Mouse (Mus musculus) v-Abl transformed pro-B cells (cell line): Measurements from ENCODE around the gene Vcam1.

Experiments
- in situ Hi-C, 2 experiments: fragments of 400-800 bp; cut with MboI; formaldehyde crosslinking; loops; one replicate each; pipeline ENCODE4 v1.15.1; 2025; ENCODE audit not compliant: unreplicated experiment in 2 of 2

Gene Vcam1

DNA sequence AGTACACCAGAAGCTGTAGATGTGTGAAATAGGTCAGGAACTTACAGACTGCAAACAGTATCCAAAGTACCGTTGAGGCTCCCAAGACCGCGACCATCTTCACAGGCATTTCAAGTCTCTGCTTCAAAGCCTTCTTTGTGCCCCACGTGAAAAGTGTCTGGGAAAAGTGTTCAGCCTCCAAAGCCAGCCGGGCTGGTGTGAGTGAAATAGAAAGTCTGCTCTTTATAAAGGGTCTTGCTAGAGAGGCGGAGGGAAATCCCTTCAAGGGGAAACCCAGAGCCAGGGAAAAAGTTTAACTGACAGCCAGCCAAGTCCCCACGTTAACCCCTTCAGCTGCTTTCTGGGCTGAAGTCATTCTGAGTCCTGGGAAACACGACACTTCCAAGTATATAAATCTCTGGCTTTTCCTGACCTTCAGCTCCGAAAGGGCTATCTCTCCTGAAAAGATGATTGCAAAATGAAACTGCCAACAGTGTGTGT lies at the start of gene Vcam1:
TSS of gene Vcam1 (minus strand) at position 430 of the 480 bp plus-strand sequence.
- in situ Hi-C loops, result no loop called here

DNA sequence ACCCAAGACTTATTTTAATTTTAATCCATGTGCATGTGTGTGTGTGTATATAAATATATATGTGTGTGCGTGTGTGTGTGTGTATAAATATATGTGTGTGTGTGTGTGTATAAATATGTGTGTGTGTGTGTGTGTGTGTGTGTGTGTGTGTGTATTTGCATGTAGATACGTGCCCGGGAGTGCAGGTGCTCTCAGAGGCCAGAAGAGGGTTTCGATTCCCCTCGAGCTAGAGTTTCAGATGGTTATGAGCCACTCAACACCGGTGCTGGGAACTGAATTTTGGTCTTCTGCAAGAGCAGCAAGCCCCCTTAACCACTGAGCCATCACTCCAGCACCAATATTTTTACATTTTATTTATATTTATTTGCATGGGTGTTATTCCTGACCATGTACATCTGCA lies 45.6 kb upstream of the Vcam1 start:
- in situ Hi-C loops, result no loop called here

DNA sequence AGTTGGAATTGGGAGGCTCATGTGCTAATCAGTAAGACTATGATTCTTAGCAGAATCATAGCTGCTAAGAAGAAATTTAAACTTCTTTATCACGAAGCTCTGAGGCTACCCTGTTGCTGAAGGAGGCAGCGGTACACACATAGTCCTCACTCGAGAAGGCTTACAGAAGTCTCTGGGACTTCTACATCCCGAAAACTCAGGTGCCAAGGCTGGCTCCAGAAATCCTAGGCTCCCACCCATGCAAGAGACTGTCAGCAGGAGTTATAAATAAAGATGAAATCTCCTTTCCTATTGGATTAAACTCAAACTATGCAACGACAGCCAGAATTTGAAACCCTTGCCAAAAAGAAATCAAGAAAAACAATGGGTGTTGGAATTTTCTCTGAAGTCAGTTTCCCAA lies 42.0 kb upstream of the Vcam1 start:
- in situ Hi-C loops, result no loop called here

DNA sequence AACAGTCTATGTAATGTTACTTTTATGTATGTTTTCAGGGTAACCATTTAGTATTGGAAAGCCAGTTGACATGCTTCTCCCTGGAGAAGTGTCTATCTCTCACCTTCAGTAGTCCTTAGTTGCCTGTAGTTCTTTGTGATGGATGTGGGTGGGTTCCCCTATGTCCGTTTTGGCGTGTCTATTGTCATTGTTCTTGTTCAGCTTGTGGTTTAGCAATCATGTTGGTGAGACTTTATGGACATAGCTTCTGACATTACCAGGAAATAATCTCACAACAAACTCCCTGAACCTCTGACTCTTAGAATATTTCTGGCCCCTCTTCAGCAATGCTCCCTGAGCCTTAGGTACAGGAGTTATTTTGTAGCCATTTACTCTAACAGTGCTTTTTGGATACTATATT lies 38.6 kb upstream of the Vcam1 start:
- in situ Hi-C loops, result no loop called here

DNA sequence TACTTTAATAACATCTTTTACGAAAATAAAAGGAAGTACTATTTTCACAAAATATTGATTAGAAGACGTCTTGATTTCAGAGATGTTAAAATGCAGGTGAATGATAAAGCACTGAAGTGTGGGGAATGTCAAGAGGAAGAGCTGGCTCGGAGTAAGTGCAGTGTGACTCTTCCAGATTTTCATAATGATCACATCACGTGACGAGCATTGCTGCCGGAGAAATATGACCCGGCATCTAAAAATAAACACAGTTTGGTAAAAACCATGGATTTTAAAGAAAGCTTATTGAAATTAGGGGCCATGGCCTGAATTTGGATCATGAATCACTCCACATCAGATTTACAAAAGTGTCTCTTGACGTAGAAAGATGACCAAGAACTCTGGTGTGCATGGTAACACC lies 36.8 kb upstream of the Vcam1 start:
- in situ Hi-C loops, result no loop called here

DNA sequence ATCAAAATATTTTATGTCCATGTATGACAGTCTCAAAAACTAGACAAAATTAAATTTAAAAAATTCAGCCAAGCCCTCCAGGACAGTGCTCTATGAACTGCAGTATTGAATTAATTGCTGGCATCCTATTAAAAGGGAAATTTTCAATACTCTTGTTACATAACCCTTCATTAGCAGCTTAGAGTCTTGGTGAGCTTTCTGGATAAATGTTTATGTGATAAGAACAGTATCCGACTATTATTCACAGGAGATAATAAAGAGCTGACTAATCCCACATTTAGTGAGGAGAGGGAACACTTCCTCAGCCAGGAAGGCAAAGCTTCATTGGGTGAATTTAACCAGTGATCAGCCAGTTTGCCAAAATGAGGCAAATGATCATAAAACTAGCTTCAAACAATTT lies 35.5 kb upstream of the Vcam1 start:
- in situ Hi-C loops, result no loop called here

DNA sequence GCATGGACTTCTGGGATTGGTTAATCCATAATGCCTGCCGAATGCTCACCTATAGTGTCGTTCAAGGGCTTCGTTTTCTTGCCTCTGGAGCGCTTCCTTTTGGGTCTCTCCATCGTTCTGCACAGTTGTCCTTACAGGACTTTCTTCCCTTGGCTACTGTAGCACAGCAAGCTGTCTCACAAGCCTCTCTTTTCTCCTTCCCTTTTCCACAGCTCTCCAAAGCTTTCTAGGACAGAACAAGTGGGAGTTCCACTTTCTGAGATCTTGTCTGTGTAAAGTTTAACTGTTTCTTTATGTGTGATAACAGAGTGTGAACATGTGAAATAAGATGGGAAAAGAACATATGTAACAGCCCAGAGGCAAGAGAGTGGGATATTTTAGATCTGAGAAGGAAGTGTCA lies 34.0 kb upstream of the Vcam1 start:
- in situ Hi-C loops, result no loop called here

DNA sequence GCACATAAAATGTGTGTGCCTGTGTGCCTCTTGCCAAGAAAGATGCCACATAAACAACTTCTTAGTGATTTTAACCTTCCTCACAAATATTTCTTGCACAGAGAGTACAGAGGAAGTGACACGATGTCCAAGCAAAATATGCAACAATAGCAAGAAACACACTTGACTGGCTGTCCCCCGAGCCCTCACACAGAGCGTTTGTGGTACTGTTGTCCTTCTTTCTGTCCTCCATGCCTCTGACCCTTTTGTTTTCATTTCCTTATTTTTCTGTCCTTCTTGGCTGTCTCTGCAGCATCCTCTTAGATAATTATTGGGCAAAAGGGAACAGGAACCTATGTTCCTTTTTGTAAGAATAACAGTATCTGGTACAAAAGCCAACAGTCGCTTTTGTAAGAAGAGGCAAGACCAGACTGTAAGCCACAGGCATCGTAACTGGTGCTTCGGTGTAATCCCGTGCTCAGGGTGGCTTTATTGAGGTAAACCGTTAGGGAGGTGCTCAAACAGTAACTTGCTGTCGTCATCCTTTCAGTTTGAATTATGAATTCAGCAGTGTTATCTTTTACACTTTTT lies 32.7 kb upstream of the Vcam1 start:
- in situ Hi-C loops, result no loop called here

DNA sequence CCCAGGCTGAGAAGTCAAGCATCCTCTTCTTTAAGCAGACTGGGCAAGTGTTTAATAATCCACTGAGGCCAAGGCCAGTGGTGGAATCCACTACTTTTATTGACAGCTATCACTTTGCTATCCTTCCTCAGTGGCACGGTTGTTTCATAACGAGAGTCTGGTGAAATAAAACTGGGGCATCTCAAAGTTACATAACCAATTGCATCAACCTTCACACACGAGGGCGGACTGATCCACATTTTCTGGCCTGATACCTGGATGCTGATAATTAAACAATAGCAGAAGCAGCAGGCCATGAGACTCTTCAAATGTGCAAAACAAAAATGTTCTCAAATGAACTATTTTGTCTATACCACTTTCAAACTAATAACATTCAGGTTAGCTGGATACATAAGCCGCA lies 29.9 kb upstream of the Vcam1 start:
- in situ Hi-C loops, result no loop called here

DNA sequence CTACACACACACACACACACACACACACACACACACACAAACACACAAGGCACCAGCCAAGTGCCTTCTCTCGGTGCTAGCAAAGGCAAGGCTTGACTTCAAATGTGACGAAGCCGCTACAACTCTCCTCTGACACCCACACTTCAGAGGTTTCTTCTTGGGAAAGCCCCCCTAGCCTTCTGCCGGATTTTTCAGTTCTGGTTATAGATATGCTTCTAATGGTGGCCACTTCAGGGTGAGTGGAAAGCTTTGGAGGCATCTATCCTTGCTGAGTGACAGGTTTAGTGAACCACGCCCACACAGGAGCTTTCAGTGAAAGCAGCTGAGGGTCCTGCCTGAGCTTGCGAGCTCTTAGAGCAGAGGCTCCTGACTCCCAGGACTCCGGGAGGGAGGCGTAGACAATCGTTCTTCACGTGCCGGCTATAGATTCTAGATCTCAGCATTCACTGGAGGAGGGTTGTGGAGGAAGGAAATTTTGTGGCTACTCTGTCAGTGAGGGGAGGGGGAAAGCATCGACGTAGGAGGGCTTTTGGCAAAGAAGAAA lies 28.0 kb upstream of the Vcam1 start:
- in situ Hi-C loops, result no loop called here

DNA sequence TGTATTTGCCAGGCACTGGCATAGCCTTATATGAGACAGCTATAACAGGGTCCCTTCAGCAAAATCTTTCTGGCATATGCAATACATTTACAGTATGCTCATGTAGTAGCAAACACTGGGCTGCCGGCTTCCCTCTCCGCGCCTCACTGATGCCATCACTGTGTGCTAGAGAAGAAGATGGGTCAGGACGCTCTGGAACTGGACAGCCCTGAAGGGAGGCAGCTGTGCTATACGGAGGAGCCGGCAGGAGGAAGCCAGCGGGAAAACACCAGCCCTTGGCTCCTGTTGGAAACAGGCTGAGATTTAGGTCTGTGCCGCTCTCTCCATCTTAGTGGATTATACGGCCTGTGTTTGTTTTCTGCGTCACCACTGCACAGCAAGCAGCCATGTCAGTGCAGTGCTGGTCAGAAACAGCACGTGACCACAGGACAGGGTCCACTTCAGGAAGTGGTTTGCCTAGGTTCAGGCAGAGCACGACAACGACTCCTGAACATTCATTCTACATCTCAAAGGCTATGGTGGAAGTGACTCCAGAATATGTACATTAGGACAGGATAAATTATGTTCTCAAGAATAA lies 20.7 kb upstream of the Vcam1 start:
- in situ Hi-C loops, result no loop called here

DNA sequence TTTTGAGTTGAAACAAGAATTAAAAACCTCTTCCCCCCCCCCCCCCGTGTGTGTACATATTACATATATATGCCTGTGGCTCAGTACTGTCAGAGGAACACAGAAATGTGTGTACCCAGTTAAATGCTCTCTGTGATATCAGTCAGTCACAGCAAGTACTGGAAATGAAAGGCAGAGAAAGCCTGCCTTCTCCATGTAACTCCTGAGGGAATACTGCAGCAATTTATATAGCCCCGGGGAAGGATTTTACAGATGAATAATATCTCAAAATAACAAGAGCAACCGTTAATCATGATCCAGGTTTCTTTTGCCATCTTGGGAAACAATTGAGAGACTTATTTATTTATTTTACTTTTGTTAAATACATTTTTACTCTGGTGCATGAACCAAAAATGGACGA lies 19.6 kb upstream of the Vcam1 start:
- in situ Hi-C loops, result no loop called here

DNA sequence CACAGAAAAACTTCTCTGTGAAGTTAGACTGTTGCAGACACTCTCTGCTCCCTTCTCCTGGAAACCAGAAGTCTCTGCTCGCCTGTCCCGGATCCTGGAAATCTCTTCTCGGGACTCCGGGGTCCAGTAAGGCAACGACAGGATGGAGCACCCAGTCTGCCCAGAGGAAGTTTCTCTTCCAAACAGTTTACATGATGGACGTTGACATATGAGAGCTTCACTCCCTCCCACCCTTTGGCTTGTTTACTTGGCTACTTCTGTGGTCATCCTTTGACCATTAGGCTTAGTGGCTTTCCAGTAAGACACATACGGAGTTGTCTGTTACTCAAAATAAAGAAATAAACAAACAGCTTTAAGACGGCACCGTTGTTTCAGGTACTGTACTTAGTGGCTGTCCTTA lies 19.2 kb upstream of the Vcam1 start:
- in situ Hi-C loops, result no loop called here

DNA sequence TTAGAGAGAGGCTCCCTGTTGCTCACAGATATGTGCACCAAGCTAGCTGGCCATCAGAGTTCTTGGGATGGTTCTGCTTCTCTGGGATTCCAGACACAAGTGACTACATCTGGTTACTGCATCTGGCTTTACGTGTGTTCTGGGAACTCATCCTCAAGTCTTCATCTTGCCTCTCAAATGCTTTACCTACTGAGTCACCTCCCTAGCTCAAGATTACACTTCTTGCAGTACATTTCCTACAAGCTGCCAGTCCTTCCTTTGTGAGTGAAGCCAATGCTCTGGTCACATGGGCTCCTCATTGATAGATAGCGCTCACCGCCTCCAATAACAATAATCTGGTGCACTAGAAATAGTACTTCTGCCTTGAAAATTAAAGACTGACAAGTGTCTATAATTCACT lies 11.7 kb upstream of the Vcam1 start:
- in situ Hi-C loops, result no loop called here

DNA sequence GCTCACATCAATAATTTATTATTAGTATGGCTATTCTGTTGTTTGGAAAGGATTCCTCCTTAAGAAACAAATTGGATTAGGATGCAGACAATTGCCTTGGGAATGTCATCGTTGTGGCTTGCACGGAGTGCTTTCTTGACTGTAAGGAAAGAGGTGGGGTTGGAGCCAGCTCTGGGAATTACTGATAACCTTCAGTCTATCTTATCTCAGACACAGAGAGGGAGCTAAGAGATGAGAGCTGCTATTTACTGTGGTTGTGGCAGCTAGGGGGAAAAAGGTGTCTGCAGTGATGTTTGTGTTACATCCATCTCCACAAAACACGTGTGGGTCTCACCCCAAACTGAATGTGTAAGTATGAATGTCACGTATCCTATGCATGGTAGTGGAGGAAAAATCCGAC lies 9.5 kb upstream of the Vcam1 start:
- in situ Hi-C loops, result no loop called here

DNA sequence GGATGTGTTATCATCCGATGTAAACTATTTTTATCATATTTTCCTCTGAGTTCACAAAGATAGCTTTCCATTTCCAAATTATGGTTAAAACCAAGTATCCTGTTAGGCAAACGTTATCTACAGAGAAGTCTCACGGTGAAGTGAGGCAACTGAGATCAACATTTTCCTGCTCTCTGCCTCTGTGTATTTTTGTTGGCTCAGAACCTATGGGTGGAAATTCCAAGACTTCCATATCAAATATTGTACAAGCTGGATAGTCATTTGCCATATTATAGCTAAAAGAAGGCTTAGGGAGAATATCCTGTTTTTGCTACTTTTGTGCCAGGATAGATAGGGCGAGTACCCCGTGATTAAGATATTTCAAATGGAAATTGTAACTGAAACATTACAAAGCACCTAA lies 8.6 kb upstream of the Vcam1 start:
- in situ Hi-C loops, result no loop called here

DNA sequence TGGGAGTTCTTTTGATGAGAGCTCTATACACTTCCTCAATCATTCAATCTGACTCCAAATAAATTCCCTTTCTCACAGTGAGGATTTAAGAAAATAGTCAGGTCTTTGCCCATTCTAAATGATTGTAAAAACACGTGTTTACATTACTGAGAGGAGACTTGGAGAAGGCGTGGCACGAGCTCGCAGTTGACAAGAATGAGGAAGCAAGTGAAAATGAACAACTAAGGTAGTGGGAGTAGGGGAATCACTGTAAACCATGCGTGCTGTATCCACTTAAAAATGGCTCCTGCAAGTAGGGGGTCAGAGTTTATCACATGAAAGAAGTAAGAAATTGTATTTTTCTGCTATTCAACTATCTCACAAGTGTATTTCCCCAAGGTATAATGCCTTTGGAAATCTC lies 3.9 kb upstream of the Vcam1 start:
- in situ Hi-C loops, result no loop called here

DNA sequence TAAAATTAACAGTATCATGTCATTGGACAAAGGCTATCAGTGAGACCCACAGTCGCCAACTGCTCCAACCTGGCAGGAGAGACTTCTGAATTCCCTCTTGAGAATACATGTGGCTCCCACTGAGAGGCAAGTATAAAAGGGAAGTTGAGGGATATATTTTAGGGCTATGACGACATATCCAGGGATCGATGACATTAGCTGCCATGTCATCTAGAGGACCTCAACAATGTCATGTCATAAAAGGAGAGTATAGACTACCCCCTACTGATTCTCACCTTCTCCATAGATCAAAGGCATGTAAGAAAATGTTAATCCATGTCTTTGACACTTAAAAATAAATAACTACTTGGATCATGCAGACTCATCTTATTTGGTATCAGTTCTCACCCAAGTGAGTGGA lies 1.2 kb upstream of the Vcam1 start:
- in situ Hi-C loops, result no loop called here

DNA sequence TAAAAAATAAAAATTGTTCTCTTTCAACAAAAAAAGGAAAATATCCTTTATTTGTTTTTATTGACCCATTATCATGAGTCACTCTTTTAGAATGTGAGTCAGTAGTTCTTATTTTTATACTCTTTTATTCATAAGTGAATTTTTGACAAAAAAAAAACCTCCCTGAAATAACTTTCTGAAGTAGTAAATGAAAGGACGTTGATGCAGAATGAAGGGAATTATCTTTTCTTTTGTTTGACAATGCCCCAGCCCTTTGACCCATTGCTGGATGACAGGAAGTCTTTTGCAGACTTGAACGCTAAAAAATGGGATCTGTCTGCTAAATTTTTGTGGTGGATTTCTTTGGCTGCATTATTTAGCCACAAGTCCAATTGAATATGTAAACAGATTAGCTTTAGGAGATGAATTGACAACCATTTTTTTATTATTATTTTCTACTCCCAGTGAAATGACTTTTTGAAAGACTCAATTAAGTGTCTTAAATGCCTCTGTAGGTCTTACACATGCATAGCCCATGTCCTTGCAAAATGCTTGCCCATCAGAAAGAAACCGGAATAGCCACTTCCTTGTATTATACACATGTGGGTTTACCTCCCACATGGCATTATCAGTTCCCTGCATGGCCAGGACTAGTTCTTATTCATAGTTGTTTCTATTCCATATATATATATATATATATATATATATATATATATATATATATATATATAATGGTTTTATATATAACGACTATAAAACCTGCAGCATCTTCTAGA lies 530 bp upstream of the Vcam1 start:
- in situ Hi-C loops, result no loop called here

DNA sequence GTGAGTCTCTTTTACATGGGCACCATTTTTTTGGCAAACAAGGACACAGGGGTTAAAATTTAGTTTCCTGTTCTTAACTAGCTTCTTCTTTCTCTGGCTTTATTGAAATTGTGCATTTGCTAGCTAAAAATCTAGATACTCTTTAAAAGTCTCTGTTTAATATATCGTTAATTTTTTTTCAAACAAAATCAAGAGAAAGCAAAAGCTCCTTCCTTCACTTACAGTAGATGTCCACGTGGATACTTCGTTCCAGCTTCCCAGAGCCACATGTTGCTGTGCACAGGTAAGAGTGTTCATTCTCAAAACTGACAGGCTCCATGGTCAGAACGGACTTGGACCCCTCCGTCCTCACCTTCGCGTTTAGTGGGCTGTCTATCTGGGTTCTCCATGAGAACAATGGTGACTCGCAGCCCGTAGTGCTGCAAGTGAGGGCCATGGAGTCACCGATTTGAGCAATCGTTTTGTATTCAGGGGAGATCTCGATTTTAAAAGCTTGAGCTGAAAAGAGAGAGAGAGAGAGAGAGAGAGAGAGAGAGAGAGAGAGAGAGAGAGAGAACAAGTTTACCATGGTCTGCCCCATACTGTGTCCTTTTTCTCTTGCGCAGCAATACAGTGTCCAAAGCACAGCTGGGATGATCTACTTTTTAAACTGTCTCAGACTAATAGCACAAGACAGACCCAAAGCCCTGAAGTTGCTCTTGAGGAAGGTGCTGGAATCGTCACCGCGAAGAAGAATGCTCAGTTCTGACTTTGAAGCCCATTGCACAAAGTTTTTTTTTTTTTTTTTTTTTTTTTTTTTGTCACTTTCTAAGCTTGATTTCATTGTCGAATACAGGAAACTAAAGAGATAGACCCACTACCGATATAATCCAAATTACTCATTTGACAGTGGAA lies 930 bp downstream of the Vcam1 start:
- in situ Hi-C loops, result no loop called here

DNA sequence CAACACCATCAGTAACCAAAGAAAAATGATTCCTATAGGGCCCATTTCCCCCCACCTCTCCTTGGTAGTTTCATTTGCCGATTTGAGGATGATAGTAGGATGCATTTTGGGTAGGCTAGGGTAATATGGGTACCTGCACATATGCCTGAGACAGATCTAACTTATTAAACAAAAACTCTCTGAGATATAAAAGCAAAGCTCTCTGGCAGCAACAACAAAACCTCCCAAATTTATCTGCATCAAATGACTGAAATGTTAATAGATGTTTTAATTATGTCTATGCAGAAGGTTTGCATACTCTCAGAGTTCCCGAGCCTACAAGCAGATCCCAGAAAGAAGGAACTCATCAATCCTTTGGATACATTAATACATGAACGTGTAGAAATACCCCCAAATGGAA lies 1.7 kb downstream of the Vcam1 start:
- in situ Hi-C loops, result no loop called here
